Mouse (Mus musculus) liver, embryonic 16.5 days (tissue): ENCODE data around the gene Macf1. TPM values are rescaled to one million over a fixed set of nuclear protein-coding genes. Genes with fewer than 3 reads are reported as not detected.

Experiments used
- ATAC-seq: fragments of 200-750 bp; cut with Nextera tagmentation; 2 replicates; pipeline ENCODE4 v1.8.0; 2017; ENCODE audit warnings: low read depth, mild to moderate bottlenecking, moderate number of reproducible peaks, moderate library complexity
- H3K27ac ChIP-seq: fragments of 300-500 bp; sonication (generic); 2 replicates; pipeline ENCODE4 v1.5.1; 2014; ENCODE audit warnings: mild to moderate bottlenecking, low read length
- H3K27me3 ChIP-seq: fragments of 300-500 bp; sonication (generic); 2 replicates; pipeline ENCODE4 v1.6.1; 2014; ENCODE audit warnings: low read depth, low read length, mixed read lengths; ENCODE audit not compliant: control insufficient read depth, insufficient read depth
- H3K36me3 ChIP-seq: fragments of 300-500 bp; sonication (generic); 2 replicates; pipeline ENCODE4 v1.6.1; 2014; ENCODE audit warnings: mild to moderate bottlenecking; ENCODE audit not compliant: control insufficient read depth, insufficient read depth
- H3K4me1 ChIP-seq: fragments of 300-500 bp; sonication (generic); 2 replicates; pipeline ENCODE4 v1.6.1; 2014; ENCODE audit warnings: low read depth, low read length, mixed read lengths; ENCODE audit not compliant: control insufficient read depth
- H3K4me2 ChIP-seq: fragments of 300-500 bp; sonication (generic); 2 replicates; pipeline ENCODE4 v1.6.1; 2014; ENCODE audit warnings: low read depth, low read length, mixed read lengths
- H3K4me3 ChIP-seq: fragments of 300-500 bp; sonication (generic); 2 replicates; pipeline ENCODE4 v1.5.1; 2014; ENCODE audit warnings: low read depth, mild to moderate bottlenecking, low read length
- H3K9ac ChIP-seq: fragments of 300-500 bp; sonication (generic); 2 replicates; pipeline ENCODE4 v1.6.1; 2014; ENCODE audit warnings: low read depth, low read length
- H3K9me3 ChIP-seq: fragments of 300-500 bp; sonication (generic); replicated peaks from 2 replicates; pipeline ENCODE4 v1.6.1; 2016; ENCODE audit warnings: low read length; ENCODE audit not compliant: control insufficient read depth
- WGBS: fragments of 180-500 bp; shearing (Covaris S2); extraction: QIAGEN DNeasy Blood & Tissue Kit; methylation state at CpG from one replicate; pipeline ENCODE4 v1.1.7; 2014; ENCODE audit not compliant: insufficient replicate concordance; 5-methylcytosine and 5-hydroxymethylcytosine counted together
- polyA plus RNA-seq: library from polyadenylated mRNA; unstranded; fragments of >200 nt; fragmentation: Nextera tagmentation; extraction: Ambion mirVana; gene quantifications from 2 replicates; pipeline ENCODE4 v1.2.1, GENCODE M21; 2015

The Macf1 gene
- polyA plus RNA-seq, 1 experiment from 2014 or later, result 8.3 TPM

DNA sequence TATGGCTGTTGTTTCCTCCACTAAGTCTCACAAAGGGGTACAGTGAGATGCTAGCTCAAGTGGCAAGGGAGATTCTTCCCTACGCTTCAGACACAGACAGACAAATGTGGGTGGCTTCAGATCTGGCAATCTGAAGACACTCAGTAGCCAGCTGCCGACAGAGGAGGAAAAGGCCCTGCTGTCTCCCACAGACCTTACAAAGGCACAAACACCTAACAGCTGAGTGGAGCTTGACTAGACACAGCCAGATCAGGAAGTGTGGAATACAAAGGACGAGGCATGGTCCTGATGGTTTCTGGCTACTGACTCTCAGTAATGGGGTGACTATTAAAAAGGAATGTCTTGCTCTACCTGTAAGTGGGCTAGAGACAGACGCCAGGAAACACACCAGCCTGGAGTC is 67.2 kb downstream of the Macf1 start:
- Histone ChIP-seq H3K9me3 (no peaks in the 10 kb centered on the region), H3K27ac (no peak overlapping the region), H3K36me3 (no peaks in the 10 kb centered on the region), H3K9ac (no peak overlapping the region), H3K4me3 (no peak overlapping the region), H3K4me1 (peaks cover 11% of the 10 kb centered on the region), H3K27me3 (no peaks in the 10 kb centered on the region), H3K4me2 (no peak overlapping the region)
- WGBS, result 61% methylated on average over 4 of the region's 4 CpGs
- no peak for ATAC-seq

DNA sequence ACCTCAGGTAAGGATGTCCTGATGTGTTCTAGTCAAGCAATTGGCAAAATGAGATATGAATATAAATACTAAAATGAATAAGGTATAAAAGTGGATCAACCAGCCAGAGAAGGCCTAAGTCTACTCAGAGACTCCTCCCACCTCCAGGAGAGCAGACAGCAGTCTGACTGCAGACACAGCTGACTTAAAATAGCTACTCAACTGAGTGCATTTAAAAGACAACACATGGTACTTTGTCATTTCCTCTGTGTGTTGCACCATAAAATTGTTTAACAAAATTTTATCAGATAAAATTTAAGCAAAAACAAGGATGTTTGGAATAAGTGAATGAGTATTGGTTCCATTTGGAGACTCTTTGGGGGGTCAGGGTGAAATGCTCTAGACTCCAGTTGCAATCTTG is 67.7 kb downstream of the Macf1 start:
- Histone ChIP-seq H3K9me3 (no peaks in the 10 kb centered on the region), H3K4me1 (peaks cover 11% of the 10 kb centered on the region), H3K27ac (no peak overlapping the region), H3K4me2 (no peak overlapping the region), H3K27me3 (no peaks in the 10 kb centered on the region), H3K36me3 (no peaks in the 10 kb centered on the region), H3K9ac (no peak overlapping the region), H3K4me3 (no peak overlapping the region)
- ATAC-seq, result no peak

GRCm38 (mm10) chr4:123613309-123613947 is 70.7 kb downstream of the Macf1 start:
- Histone ChIP-seq H3K36me3 (no peaks in the 10 kb centered on the region), H3K27me3 (no peaks in the 10 kb centered on the region), H3K9me3 (no peaks in the 10 kb centered on the region), H3K4me3 (peak overlapping the region; percentile 41), H3K4me2 (peak overlapping the region; percentile 53), H3K27ac (peak overlapping the region; percentile 53), H3K4me1 (peaks cover 11% of the 10 kb centered on the region), H3K9ac (no peak overlapping the region; the same call in 1 of the 2 replicates)
- peak; percentile 87 for ATAC-seq
- 46% methylated on average over 7 of the region's 7 CpGs for WGBS

- peaks cover 10% of the 10 kb centered on the region for H3K4me1 ChIP-seq
- WGBS, result 83% methylated on average over 1 of the region's 1 CpGs
- ATAC-seq, result no peak
- H3K4me3 ChIP-seq, result no peak overlapping the region
- no peaks in the 10 kb centered on the region for H3K36me3 ChIP-seq
- no peak overlapping the region for H3K27ac ChIP-seq
- no peaks in the 10 kb centered on the region for H3K9me3 ChIP-seq
- no peak overlapping the region for H3K9ac ChIP-seq
- H3K4me2 ChIP-seq, result no peak overlapping the region
- no peaks in the 10 kb centered on the region for H3K27me3 ChIP-seq
Measured at GRCm38 (mm10) chr4:123611940-123612339, 72.2 kb downstream of the Macf1 start.

GRCm38 (mm10) chr4:123611241-123611640 is 72.9 kb downstream of the Macf1 start:
- Histone ChIP-seq H3K36me3 (no peaks in the 10 kb centered on the region), H3K4me3 (no peak overlapping the region), H3K4me1 (peaks cover 9% of the 10 kb centered on the region), H3K27ac (no peak overlapping the region), H3K9me3 (no peaks in the 10 kb centered on the region), H3K4me2 (no peak overlapping the region), H3K9ac (no peak overlapping the region), H3K27me3 (no peaks in the 10 kb centered on the region)
- 82% methylated on average over 1 of the region's 2 CpGs for WGBS
- no peak for ATAC-seq

- Histone ChIP-seq H3K4me2 (no peak overlapping the region), H3K9me3 (no peaks in the 10 kb centered on the region), H3K9ac (no peak overlapping the region), H3K27ac (no peak overlapping the region), H3K4me3 (no peak overlapping the region), H3K36me3 (no peaks in the 10 kb centered on the region), H3K27me3 (no peaks in the 10 kb centered on the region), H3K4me1 (no peaks in the 10 kb centered on the region)
- ATAC-seq, result no peak
- WGBS, result 63% methylated on average over 1 of the region's 1 CpGs
Measured at GRCm38 (mm10) chr4:123607174-123607573, 77.0 kb downstream of the Macf1 start.

- WGBS, result 65% methylated on average over 5 of the region's 5 CpGs
- no peak overlapping the region for H3K4me2 ChIP-seq
- no peak overlapping the region for H3K4me3 ChIP-seq
- H3K4me1 ChIP-seq, result no peaks in the 10 kb centered on the region
- H3K27ac ChIP-seq, result no peak overlapping the region
- no peak for ATAC-seq
- no peaks in the 10 kb centered on the region for H3K27me3 ChIP-seq
- H3K9ac ChIP-seq, result no peak overlapping the region
- no peaks in the 10 kb centered on the region for H3K36me3 ChIP-seq
- no peaks in the 10 kb centered on the region for H3K9me3 ChIP-seq
Measured at GRCm38 (mm10) chr4:123605948-123606347, 78.2 kb downstream of the Macf1 start.

- no peak overlapping the region for H3K9ac ChIP-seq
- no peak overlapping the region for H3K27ac ChIP-seq
- H3K27me3 ChIP-seq, result no peaks in the 10 kb centered on the region
- no peak overlapping the region for H3K4me2 ChIP-seq
- H3K4me1 ChIP-seq, result no peaks in the 10 kb centered on the region
- WGBS, result 85% methylated on average over 1 of the region's 1 CpGs
- no peak for ATAC-seq
- no peaks in the 10 kb centered on the region for H3K9me3 ChIP-seq
- no peaks in the 10 kb centered on the region for H3K36me3 ChIP-seq
- no peak overlapping the region for H3K4me3 ChIP-seq
Measured at GRCm38 (mm10) chr4:123605309-123605708, 78.9 kb downstream of the Macf1 start.

- Histone ChIP-seq H3K9ac (no peak overlapping the region), H3K4me1 (no peaks in the 10 kb centered on the region), H3K9me3 (no peaks in the 10 kb centered on the region), H3K27me3 (no peaks in the 10 kb centered on the region), H3K36me3 (no peaks in the 10 kb centered on the region), H3K4me2 (no peak overlapping the region), H3K27ac (no peak overlapping the region), H3K4me3 (no peak overlapping the region)
- 62% methylated on average over 2 of the region's 2 CpGs for WGBS
- no peak for ATAC-seq
Measured at GRCm38 (mm10) chr4:123602700-123603261, 81.4 kb downstream of the Macf1 start.
